Mouse (Mus musculus) ES-Bruce4 (cell line): ENCODE data around the gene Tfpi. TPM values are rescaled to one million over a fixed set of nuclear protein-coding genes. Genes with fewer than 3 reads are reported as not detected.
A peak's percentile ranks its signal among the peaks of the same experiment; 100 is the strongest.

ENCODE experiments used
- H3K27ac ChIP-seq: 2 replicates; pipeline ENCODE4 v1.5.1; 2012; ENCODE audit warnings: low read length, inconsistent platforms; ENCODE audit not compliant: insufficient read depth
- H3K27me3 ChIP-seq: 2 replicates; pipeline ENCODE4 v1.6.1; 2012; ENCODE audit warnings: mild to moderate bottlenecking, low read length, inconsistent platforms; ENCODE audit not compliant: control insufficient read depth, poor library complexity, insufficient read depth, severe bottlenecking
- H3K36me3 ChIP-seq: 2 replicates; pipeline ENCODE4 v1.6.1; 2012; ENCODE audit warnings: inconsistent platforms, mild to moderate bottlenecking, low read length, moderate library complexity; ENCODE audit not compliant: control insufficient read depth, poor library complexity, insufficient read depth, severe bottlenecking
- H3K4me1 ChIP-seq: one replicate; pipeline ENCODE4 v1.8.1; 2011; ENCODE audit warnings: low read length; ENCODE audit not compliant: control insufficient read depth, insufficient read depth
- H3K4me3 ChIP-seq: 2 replicates; pipeline ENCODE4 v1.5.1; 2011; ENCODE audit warnings: low read depth, mild to moderate bottlenecking, low read length
- H3K9ac ChIP-seq: 2 replicates; pipeline ENCODE4 v1.6.1; 2012; ENCODE audit warnings: low read depth, mild to moderate bottlenecking, inconsistent platforms; ENCODE audit not compliant: poor library complexity, severe bottlenecking
- H3K9me3 ChIP-seq: replicated peaks from 2 replicates; pipeline ENCODE4 v1.6.1; 2012; ENCODE audit warnings: mild to moderate bottlenecking, low read length, inconsistent platforms; ENCODE audit not compliant: control insufficient read depth, poor library complexity, insufficient read depth, severe bottlenecking
- CTCF ChIP-seq: IDR thresholded peaks from one replicate; pipeline ENCODE4 v1.8.1; 2011; ENCODE audit warnings: low read depth, low read length
- EP300 ChIP-seq: IDR thresholded peaks from 2 replicates; pipeline ENCODE4 v1.6.1; 2011; ENCODE audit warnings: low read depth, low read length; ENCODE audit not compliant: insufficient read depth
- POLR2A ChIP-seq: IDR thresholded peaks from one replicate; pipeline ENCODE4 v1.8.1; 2011; ENCODE audit warnings: low read length; ENCODE audit not compliant: insufficient read depth
- polyA plus RNA-seq: library from polyadenylated mRNA; stranded (reverse); fragments of >200 nt; gene quantifications from 2 replicates; pipeline ENCODE4 v1.2.4, GENCODE M21; 2011; ENCODE audit warnings: low read depth; ENCODE audit not compliant: missing spikeins, insufficient read depth, insufficient read length

Gene Tfpi
- polyA plus RNA-seq, 1 experiment = 88.5 TPM

DNA sequence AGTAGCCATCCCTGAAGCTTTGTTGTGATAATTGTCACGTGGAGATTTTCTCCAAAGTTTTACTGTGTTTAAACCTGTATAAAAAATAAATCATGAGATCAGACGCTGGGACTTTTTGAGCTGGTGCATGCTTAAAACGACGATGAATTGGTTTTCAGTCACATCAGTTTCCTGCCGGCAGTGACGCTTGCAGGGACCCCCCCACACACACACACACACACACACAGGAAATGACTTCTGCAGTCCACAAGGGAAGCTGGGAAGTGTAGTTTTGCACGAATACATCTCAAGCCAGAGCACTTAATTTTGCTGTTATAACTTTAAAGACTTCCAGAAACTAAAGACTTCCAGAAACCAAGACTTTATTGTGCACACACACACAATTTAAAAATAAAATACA, 5.3 kb upstream of the Tfpi start:
- Histone ChIP-seq H3K27ac (no peak overlapping the region; the same call in 1 of the 2 replicates), H3K36me3 (no peaks in the 10 kb centered on the region), H3K9ac (no peak overlapping the region), H3K9me3 (no peaks in the 10 kb centered on the region), H3K27me3 (no peaks in the 10 kb centered on the region), H3K4me3 (no peak overlapping the region), H3K4me1 (no peaks in the 10 kb centered on the region)
- TF ChIP-seq EP300 (no peak), POLR2A (no peak), CTCF (no peak)

- no peaks in the 10 kb centered on the region for H3K4me1 ChIP-seq
- H3K9ac ChIP-seq = no peak overlapping the region
- no peak for TF ChIP-seq POLR2A
- no peak for TF ChIP-seq CTCF
- TF ChIP-seq EP300 = no peak
- H3K27ac ChIP-seq = no peak overlapping the region
- H3K27me3 ChIP-seq = no peaks in the 10 kb centered on the region
- no peak overlapping the region for H3K4me3 ChIP-seq
- H3K9me3 ChIP-seq = no peaks in the 10 kb centered on the region
- H3K36me3 ChIP-seq = no peaks in the 10 kb centered on the region
These were observed 2.5 kb upstream of the Tfpi start for GRCm38 (mm10) chr2:84479036-84479435.

GRCm38 (mm10) chr2:84477759-84478158, 1.2 kb upstream of the Tfpi start:
- Histone ChIP-seq H3K4me1 (no peaks in the 10 kb centered on the region), H3K9me3 (no peaks in the 10 kb centered on the region), H3K27me3 (no peaks in the 10 kb centered on the region), H3K4me3 (no peak overlapping the region), H3K9ac (no peak overlapping the region), H3K36me3 (no peaks in the 10 kb centered on the region), H3K27ac (no peak overlapping the region)
- TF ChIP-seq EP300 (no peak), POLR2A (no peak), CTCF (no peak)

DNA sequence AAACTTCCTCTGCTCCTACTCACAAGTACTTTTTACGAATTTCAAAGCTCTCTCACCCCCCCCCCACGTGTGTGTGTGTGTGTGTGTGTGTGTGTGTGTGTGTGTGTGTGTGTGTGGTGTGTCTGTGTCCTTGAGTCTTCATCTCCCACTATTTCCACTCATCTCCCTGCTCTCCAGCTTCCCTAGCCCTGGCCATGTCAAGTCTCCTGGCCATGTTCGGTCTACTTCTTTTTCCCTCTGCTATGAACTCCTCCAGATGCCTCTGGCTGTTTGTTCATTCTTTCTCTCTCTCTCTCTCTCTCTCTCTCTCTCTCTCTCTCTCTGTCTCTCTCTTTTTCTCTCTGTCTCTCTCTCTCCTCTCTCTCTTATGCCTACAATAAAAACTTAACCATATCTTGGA, 444 bp downstream of the Tfpi start:
- peak overlapping the region; percentile 61 for H3K4me3 ChIP-seq
- H3K9ac ChIP-seq = peak overlapping the region; percentile 16
- no peaks in the 10 kb centered on the region for H3K4me1 ChIP-seq
- H3K27ac ChIP-seq = peak overlapping the region; percentile 45
- H3K9me3 ChIP-seq = no peaks in the 10 kb centered on the region
- H3K36me3 ChIP-seq = peaks cover 2% of the 10 kb centered on the region; the same call in 1 of the 2 replicates
- H3K27me3 ChIP-seq = no peaks in the 10 kb centered on the region
- no peak for TF ChIP-seq POLR2A
- TF ChIP-seq CTCF = no peak
- no peak for TF ChIP-seq EP300

GRCm38 (mm10) chr2:84475601-84476000, 974 bp downstream of the Tfpi start:
- peak overlapping the region; percentile 16; the same call in 1 of the 2 replicates for H3K9ac ChIP-seq

GRCm38 (mm10) chr2:84474651-84475050, 1.9 kb downstream of the Tfpi start:
- Histone ChIP-seq H3K9ac (peak overlapping the region; percentile 6; the same call in 1 of the 2 replicates), H3K27ac (peak overlapping the region; percentile 80), H3K4me3 (no peak overlapping the region), H3K27me3 (no peaks in the 10 kb centered on the region), H3K9me3 (no peaks in the 10 kb centered on the region), H3K36me3 (peaks cover 3% of the 10 kb centered on the region), H3K4me1 (no peaks in the 10 kb centered on the region)
- TF ChIP-seq CTCF = no peak
- TF ChIP-seq EP300 = peak; percentile 74

More at GRCm38 (mm10) chr2:84475601-84476000, 974 bp downstream of the Tfpi start:
- H3K4me1 ChIP-seq = no peaks in the 10 kb centered on the region
- H3K36me3 ChIP-seq = peaks cover 3% of the 10 kb centered on the region; the same call in 1 of the 2 replicates
- no peaks in the 10 kb centered on the region for H3K9me3 ChIP-seq
- peak overlapping the region; percentile 61 for H3K4me3 ChIP-seq
- TF ChIP-seq CTCF = no peak
- TF ChIP-seq EP300 = no peak
- no peak for TF ChIP-seq POLR2A
- H3K27me3 ChIP-seq = no peaks in the 10 kb centered on the region
- peak overlapping the region; percentile 45 for H3K27ac ChIP-seq
